Mouse (Mus musculus): Measurements from ENCODE around the gene Krt39.

The Krt39 gene

DNA sequence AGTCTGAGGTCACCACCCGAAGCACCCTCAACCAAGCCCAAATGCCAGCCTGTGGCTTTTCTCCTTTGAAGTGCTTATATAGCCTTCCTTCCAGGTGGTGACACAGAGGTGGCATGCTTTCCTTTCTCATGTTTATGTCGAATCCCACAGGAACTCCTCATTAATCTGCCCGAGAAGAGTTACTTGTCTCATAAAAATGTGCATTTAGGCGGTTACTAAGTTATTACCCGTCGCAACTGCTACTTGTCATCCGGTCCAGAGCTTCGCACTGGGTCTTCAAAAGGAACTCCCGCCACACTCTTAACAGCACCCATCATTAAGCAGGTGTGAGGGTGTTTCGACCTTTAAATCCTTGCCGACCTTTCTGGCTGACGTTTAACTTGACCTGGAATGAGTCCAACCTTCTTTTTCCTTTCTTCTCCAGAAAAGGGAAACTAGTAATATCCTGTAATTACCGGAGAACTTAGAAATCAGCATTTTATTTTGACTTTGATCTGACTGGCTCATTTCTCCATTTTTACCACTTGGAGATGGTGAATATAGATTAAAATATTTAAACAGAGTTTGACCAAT, at the start of gene Krt39:
Gene Krt39, minus strand, starts transcription at position 51 of the 573 bp plus-strand sequence.
- 84% methylated on average over 13 of the region's 13 CpGs for WGBS

DNA sequence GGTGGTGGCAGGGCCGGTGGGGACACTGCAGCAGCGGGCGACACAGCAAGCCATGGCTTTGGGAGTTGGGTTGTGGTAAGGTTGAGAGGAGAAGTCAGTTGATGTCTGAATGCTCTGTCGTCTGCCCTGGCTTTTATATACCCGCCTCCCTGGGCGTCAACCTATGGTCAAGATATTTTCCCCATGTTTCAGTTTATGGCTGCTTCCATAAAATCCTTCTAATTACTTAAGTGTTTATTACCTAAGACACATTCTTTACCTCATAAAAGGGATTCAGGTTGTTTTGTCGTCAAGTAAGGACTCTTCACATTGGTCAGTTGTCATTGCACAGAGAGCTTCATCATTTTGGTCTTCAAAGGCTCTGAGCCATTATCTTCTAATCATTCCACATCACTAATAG, 45.4 kb upstream of the Krt39 start, which contains the start of gene Krtap3-1:
Gene Krtap3-1, minus strand, starts transcription at position 101 of the 400 bp plus-strand sequence.
- 93% methylated on average over 7 of the region's 7 CpGs for WGBS

- 81% methylated on average over 6 of the region's 6 CpGs for WGBS
Measured at GRCm38 (mm10) chr11:99562580-99562979, 41.4 kb upstream of the Krt39 start.

- WGBS: 89% methylated on average over 9 of the region's 9 CpGs
Measured at GRCm38 (mm10) chr11:99559366-99559765, 38.2 kb upstream of the Krt39 start, which contains the start of gene Gm11939. Gene Gm11939, minus strand, starts transcription at chr11:99559466.

DNA sequence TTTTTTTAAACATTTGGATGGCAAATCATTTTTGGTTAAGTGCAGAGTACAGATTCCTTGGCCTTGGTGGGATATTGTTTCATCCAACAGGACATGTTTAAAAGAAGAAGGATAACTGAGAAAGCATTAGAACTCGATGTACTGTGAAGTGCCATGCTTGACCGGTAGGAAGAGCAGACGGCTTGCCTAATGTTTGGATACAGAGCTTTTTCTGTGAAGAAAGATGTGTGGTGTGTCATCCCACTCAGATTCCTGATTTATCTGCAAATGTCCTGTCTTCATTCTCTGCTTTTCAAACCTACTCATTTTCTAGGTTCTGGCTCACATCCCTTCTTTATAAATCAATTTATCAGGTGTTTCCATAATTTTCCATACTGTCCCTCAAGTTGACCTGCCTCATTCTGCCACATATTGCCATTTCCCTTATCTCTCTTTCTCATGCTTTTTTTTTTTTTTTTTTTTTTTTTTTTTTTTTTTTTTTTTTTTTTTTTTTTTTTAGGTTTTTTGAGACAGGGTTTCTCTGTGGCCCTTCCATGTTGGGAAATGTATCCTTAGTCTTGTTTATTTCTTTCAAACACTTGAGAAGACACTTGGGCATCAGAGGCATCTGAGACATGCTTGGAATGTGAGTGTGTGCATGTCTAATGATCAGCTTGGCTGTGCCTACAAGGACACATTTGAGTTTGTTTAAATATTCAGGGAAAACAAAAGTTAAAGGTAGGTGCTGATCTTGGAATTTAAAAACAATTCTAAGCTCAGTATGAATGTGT, 37.0 kb upstream of the Krt39 start:
- 48% methylated on average over 3 of the region's 3 CpGs for WGBS

- 85% methylated on average over 2 of the region's 2 CpGs for WGBS
Measured at GRCm38 (mm10) chr11:99556753-99557152, 35.6 kb upstream of the Krt39 start, which contains the start of gene Krtap3-2. Gene Krtap3-2, minus strand, starts transcription at chr11:99556853.

- WGBS: 94% methylated on average over 2 of the region's 2 CpGs
Measured at GRCm38 (mm10) chr11:99556195-99556594, 35.1 kb upstream of the Krt39 start.

GRCm38 (mm10) chr11:99550765-99551164, 29.6 kb upstream of the Krt39 start, which contains the start of gene Krtap3-3:
Gene Krtap3-3, minus strand, starts transcription at chr11:99550865.
- 57% methylated on average over 4 of the region's 4 CpGs for WGBS

- 46% methylated on average over 9 of the region's 9 CpGs for WGBS
Measured at GRCm38 (mm10) chr11:99539721-99540120, 18.6 kb upstream of the Krt39 start.

DNA sequence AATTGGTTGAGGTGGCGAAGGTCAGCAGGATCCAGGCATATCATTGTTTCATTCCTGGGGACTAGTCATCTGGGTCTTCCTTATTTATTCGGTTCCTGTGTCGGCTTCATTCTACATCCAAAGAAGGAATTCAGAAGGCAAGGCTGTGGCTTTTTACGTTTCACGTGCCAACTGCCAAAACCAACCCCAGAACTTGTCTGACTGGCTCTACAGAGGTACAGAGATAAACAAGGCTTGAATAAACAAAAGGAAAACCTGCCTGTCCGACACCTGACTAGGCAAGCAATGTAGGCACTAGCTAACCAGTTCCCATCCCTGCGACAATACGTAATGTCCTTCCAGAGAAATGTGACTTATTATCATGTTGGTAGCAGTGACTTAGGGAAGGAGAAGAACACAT, 7.0 kb downstream of the Krt39 start:
- 92% methylated on average over 8 of the region's 8 CpGs for whole genome bisulfite sequencing

GRCm38 (mm10) chr11:99500095-99500805, 20.9 kb downstream of the Krt39 start:
- 75% methylated on average over 9 of the region's 9 CpGs for WGBS

DNA sequence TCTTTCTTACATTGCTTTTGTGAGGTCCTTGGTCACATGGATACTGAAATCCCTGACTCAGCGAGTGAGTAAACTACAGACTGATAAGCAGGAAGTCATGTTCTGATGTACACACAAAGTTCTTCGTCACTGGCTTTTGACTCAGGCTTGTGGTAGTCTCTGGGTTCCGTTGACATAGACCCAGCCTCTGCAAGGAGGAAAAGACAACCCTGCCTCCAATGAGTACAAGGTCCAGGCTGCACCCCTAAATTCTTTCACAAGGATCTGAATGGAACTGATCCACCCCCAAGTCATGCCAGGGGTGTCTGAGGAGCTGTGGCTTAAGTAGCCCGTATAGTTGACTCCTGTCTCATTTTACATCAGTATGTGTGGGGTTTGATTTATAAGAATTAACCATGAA, 24.7 kb downstream of the Krt39 start:
- WGBS: 87% methylated on average over 4 of the region's 4 CpGs

- WGBS: 97% methylated on average over 4 of the region's 4 CpGs
Measured at GRCm38 (mm10) chr11:99494741-99495140, 26.4 kb downstream of the Krt39 start.

GRCm38 (mm10) chr11:99493574-99493850, 27.6 kb downstream of the Krt39 start:
- WGBS: 61% methylated on average over 5 of the region's 5 CpGs

DNA sequence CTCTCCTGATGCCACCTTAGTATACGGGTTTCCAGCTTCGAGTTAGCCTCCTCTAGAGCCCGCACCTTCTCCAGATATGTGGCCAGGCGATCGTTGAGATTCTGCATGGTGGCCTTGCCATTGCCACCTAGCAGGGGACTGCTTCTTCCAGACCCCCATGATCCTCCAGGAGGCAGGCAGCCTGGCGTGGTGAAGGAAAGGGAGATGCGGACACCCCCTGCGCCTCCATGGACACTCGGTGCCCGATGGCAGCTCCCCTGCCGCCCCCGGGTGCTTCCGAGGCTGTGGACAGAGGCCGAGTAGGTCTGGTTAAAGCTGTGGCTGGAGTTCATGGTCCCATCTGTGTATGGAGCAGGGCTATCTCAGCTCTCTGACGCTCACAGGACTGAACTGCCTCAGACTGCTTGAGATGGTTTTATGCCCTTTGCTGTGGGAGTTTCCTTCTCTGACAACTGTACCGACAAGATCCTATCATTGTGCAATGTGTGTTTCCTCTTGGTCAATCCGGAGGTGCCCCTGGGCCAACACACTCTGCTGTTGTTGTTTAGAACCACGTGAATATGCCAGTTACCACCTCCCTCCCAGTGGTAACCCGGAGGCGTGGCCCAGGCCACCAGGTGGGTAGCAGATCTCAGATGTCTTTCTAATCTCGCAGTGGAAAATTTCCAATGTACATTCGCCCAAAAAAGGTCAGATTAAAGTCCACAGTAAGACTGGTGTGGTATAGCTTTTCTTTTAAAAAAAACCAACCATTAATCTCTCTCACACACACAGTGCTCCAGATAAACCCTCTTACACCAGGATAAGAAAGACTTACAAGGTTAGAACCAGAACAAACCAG, 28.2 kb downstream of the Krt39 start, which contains the start of gene Krt23:
Gene Krt23, minus strand, starts transcription at position 405 of the 841 bp plus-strand sequence.
- WGBS: 92% methylated on average over 22 of the region's 22 CpGs

DNA sequence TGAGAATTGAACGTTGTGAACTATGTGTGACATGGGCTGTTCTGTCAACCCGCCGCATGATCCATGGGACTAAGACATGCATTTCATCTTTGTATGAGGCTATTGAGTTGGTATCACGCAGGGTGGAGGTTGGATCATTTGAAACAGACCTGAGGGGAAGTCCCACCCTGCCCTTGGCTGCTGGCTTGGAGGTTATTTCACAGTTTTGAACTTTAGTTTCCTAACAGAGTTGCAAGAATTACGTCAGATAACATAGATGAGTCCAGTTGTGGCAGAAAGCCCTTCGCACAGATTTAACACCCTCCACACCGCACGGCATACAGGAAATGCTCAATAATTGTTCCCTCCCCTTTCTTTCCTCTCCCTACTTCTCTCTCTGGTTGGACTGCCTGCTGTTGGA, 30.1 kb downstream of the Krt39 start:
- 89% methylated on average over 8 of the region's 8 CpGs for WGBS

DNA sequence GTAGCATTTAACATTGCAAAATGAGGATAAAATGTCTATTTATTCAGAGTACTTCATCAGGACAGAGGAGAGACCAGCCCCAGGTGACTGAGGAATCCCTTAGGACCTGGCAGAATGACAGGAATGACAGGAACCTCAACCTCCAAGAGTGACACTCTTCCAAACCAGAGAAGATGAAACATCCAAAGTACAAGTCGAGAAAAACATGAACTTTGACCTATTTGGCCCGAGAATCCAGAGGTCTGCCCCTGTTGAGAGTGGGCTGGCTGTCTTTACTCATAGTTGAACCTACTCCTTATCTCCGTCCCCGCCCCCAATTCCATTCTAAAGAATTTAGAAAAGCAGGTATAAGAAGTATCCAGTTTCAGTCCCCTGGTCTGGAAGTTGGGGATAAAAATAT, 30.5 kb downstream of the Krt39 start:
- 82% methylated on average over 4 of the region's 4 CpGs for WGBS

DNA sequence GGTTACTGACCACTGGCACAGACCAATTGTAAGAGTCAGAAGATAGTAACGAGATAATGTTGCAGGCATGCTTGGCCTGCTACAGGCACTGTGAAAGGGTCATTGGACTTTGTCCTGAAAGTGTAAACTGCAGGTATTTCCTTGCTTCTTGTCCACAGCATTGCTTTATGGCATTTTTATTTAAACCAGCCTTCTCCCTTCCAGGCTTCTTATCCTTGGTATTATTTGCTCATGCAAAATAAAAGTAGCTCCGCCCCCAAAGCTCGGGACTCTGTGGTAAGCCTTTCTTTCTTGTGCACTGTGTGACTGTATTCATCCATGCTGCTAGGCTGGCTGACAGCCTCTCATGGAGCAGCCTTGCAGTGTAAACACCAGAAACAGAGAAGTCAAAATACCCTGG, 31.9 kb downstream of the Krt39 start:
- whole genome bisulfite sequencing: 55% methylated on average over 3 of the region's 3 CpGs

DNA sequence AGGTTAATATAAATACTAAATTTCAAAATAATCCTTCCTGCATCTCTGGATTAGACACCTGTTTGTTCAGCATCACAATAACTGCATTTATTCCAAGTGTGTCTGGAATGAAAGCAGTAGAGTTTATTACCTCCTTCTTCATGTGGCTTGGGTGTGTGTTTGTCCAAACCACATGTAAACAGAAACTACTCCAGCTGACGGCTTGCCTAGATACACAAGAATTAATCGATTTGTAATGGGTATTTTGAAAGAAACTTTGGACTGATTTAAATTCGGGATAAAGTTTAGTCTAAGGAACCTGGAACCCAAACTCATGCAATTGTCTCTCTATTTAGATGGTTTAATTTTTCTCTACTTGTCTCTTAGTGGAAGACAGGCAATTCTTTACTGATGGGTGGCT, 46.2 kb downstream of the Krt39 start:
- 81% methylated on average over 3 of the region's 3 CpGs for WGBS

- 87% methylated on average over 6 of the region's 6 CpGs for WGBS
Measured at GRCm38 (mm10) chr11:99473433-99473832, 47.7 kb downstream of the Krt39 start.

DNA sequence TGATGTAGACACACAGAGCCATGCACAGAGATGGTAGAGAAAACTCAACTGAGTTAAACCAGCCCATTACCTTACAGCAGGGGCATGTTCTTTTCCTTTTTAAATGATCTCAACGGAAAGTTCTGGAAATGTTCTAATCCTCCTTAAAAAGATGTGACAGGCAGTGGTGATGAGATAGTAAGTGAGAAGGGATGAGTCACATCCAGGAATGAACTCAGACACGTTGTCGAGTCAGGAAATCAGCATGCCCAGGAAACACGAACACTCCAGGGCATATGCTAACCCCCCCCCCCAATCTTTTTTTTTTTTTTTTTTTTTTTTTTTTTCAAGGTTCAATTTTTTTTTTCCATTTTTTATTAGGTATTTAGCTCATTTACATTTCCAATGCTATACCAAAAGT, 48.7 kb downstream of the Krt39 start:
- 39% methylated on average over 4 of the region's 4 CpGs for WGBS

DNA sequence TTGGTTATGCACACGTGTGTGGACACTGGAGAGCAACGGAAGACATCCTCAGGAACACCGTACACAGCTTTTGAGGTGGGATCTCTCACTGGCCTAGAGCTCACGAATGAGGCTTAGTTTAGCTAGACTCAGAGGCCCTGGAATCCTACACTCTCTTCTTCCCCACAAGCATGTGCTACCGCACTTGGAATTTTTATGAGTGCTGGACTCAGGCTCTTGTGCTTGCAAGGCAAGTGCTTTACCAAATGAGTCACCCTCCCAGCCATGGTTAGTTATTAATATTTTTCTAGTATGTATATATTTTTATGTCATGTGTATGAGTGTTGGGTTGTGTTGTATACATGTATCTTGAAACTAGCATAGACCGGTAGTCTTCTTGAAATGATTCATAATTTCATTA, 49.2 kb downstream of the Krt39 start:
- WGBS: 76% methylated on average over 6 of the region's 6 CpGs
